Mouse (Mus musculus) liver, adult 2 months (tissue): ENCODE data around the gene Bloc1s3.

Source experiments
- CTCF ChIP-seq: fragments of 200-500 bp; IDR thresholded peaks from 2 replicates; pipeline ENCODE4 v1.5.1; 2011; ENCODE audit warnings: low read depth, low read length, control low read depth
- POLR2A ChIP-seq: fragments of 200-500 bp; IDR thresholded peaks from 2 replicates; pipeline ENCODE4 v1.6.1; 2011; ENCODE audit warnings: low read length, control low read depth; ENCODE audit not compliant: insufficient read depth; ENCODE audit errors: extremely low read depth

DNA sequence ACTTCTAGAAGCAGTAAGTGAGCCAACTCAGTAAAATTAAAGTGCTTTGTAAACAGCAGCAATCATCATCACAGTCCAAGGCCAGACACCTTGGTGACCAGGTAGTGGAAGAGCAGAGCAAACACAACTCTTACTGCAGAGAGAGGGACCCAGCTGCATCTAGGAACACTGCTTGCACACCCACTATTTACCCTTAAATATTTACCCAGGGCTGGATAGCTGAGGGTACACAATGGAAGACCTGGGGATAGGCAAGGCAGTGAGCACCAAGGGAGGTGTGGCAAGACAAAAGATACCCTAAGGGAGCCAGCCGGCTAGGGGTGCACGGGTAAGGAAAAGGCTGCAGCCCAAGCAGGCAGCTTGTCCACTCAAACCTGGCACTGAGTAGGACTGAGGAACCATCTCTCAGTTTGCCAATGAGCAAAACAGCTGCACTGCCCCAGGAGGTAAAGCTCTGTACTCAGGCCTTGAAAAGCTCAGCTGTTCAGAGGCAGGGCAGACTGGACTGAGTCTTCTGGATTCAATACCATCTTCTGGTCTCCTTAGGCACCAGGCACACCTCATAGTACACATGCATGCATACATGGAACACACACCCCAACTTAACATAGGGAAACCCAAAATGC is 39.3 kb upstream of the Bloc1s3 start:
- TF ChIP-seq POLR2A (no peak), CTCF (no peak)
